Mouse (Mus musculus): ENCODE results near the gene Hnrnpf. TPM values are rescaled to one million over a fixed set of nuclear protein-coding genes. Genes with fewer than 3 reads are reported as not detected.

Hnrnpf gene
- total RNA-seq, 2 experiments from 2014 or later, result 112 to 124 TPM

DNA sequence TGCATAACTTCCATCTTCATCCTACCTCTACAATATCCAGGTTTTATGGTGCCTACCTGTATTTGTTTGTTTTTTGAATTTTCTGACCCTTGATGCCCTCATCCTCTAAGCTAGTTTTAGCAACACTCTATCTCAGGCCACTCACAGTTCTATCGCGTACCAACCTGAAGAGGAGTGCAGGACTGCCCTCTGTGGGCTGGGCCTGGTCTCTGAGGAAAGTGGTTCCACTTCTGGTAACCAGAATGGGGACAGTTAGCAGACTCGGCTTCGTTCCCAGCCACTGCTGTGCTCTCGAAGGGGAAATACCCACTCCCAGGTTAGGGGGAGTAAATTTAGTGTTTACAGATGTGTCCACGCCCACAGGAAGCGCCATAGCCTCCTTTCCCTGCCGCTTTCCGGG lies 66.6 kb downstream of the Hnrnpf start:
- no peak for DNase-seq (ENCODE audit: extremely low spot score in 1 of 2, low spot score in 1 of 2)

Small RNA genes within 50 kb of the gene (microRNA-seq; reads per million reads assigned to microRNA genes)
- 0 reads per million in 2 experiments for gene Gm25535

Other genes starting within 250 kb of the Hnrnpf start
- gene Zfp637, start 59.1 kb upstream of the Hnrnpf start, total RNA-seq (2021), result 10 to 100 TPM; 48.0 to 50.8 TPM
- 10 to 100 TPM; 37.1 to 38.7 TPM for gene Zfp239, start 38.2 kb upstream of the Hnrnpf start, total RNA-seq (2021)
- not detected for gene Fxyd4, start 37.4 kb downstream of the Hnrnpf start, total RNA-seq (2021)
- gene Rasgef1a, start 111.1 kb downstream of the Hnrnpf start, total RNA-seq (2021), result 100 to 1,000 TPM; 198 to 206 TPM
- 10 to 100 TPM; 10.7 to 11.2 TPM for gene Csgalnact2, start 238.8 kb downstream of the Hnrnpf start, total RNA-seq (2021)